Mouse (Mus musculus): ENCODE measurements around the gene Lpar2. TPM values are rescaled to one million over a fixed set of nuclear protein-coding genes. Genes with fewer than 3 reads are reported as not detected.

The Lpar2 gene
- polyA plus RNA-seq, 1 experiment from 2014 or later: 1.3 TPM

DNA sequence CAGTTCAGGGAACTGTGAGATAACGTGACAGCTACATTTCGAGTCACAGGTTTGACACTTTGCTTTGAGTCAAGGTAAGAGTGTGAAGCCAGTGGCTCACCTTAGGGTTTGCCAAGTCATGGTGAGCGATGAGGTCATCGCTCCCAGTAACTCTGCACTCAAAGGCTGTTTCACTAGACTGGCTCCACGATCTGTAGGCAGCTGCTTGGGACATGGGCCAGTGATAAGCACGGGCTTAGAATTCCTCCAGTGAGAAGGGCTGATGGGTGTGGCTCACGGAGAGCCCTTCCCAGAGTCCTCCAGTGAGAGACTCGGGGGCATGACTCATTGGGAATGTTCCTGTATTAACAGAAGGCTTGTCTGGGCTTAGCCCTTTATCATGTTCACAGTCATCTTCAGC is 26.7 kb downstream of the Lpar2 start:
- ATAC-seq (no peak), DNase-seq (ENCODE audit: low spot score) (no peak)
- Histone ChIP-seq H3K36me3 (ENCODE audit: control insufficient read depth, insufficient read depth, low read length) (0 out of 2 replicates have a peak, but pooled peaks cover 4% of the 10 kb centered on the region), H3K9ac (ENCODE audit: low read length) (no peak overlapping the region), H3K27me3 (replicated peaks; ENCODE audit: control insufficient read depth, insufficient read depth, low read length) (no peaks in the 10 kb centered on the region), H3K4me3 (ENCODE audit: low read depth, low read length) (no peak overlapping the region), H3K9me3 (replicated peaks; ENCODE audit: control insufficient read depth, low read length) (no peaks in the 10 kb centered on the region), H3K4me2 (ENCODE audit: low read length) (no peak overlapping the region), H3K4me1 (ENCODE audit: control insufficient read depth, insufficient read depth, low read length) (no peaks in the 10 kb centered on the region), H3K27ac (ENCODE audit: low read depth, low read length) (no peak overlapping the region)
- 91% methylated on average over 8 of the region's 8 CpGs for WGBS

DNA sequence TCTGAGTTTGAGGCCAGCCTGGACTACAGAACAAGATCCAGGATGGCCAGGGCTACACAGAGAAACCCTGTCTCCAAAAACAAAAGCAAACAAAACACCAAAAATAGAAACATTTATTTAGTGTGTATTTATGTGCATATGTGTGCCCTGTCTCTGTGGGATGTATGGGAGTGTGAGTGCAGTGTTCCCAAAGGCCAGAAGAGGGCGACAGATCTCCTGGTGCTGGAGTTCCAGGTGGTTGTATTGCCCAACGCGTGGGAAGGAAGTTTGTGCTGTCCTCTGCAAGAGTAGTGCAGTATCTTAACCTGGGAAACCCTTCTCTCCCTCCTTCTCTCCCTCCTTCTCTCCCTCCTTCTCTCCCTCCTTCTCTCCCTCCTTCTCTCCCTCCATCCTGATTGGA is 27.7 kb downstream of the Lpar2 start:
- WGBS: 57% methylated on average over 3 of the region's 3 CpGs
- DNase-seq (ENCODE audit: low spot score): no peak
- no peaks in the 10 kb centered on the region for H3K27me3 ChIP-seq (replicated peaks; ENCODE audit: control insufficient read depth, insufficient read depth, low read length)
- H3K9me3 ChIP-seq (replicated peaks; ENCODE audit: control insufficient read depth, low read length): no peaks in the 10 kb centered on the region
- no peak overlapping the region for H3K9ac ChIP-seq (ENCODE audit: low read length)
- no peak overlapping the region for H3K27ac ChIP-seq (ENCODE audit: low read depth, low read length)
- 0 out of 2 replicates have a peak, but pooled peaks cover 4% of the 10 kb centered on the region for H3K36me3 ChIP-seq (ENCODE audit: control insufficient read depth, insufficient read depth, low read length)
- no peak overlapping the region for H3K4me3 ChIP-seq (ENCODE audit: low read depth, low read length)
- no peak for ATAC-seq
- H3K4me2 ChIP-seq (ENCODE audit: low read length): no peak overlapping the region
- no peaks in the 10 kb centered on the region for H3K4me1 ChIP-seq (ENCODE audit: control insufficient read depth, insufficient read depth, low read length)

DNA sequence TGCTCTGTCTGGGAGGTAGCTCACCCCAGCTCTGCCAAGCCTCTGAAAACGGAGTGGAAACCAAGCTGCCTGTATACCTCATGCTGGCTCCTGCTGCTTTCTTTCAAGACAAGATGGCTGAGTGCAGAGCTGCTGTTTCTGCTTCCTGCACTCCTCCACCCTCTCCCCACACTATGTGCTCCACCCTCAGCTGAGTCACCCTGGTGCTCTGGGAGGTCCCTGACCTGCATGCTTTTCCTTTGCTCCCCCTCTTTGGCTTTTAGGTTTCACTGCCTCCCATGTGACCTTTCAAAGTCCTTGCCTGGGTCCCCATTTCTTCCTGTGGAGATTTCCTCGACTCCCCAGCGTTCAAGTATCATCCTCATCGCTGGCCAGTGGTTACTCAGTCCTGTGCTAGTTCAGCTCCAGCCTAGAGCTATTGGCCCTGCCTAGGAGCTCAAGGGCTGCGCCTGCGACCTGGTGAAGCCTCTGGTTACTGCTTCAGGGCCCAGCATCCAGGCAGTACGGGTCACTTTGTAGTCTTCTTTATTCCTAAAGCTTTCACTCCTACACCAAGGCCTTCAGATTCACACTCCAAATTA is 28.8 kb downstream of the Lpar2 start:
- Histone ChIP-seq H3K27me3 (replicated peaks; ENCODE audit: control insufficient read depth, insufficient read depth, low read length) (no peaks in the 10 kb centered on the region), H3K9me3 (replicated peaks; ENCODE audit: control insufficient read depth, low read length) (no peaks in the 10 kb centered on the region), H3K4me2 (ENCODE audit: low read length) (no peak overlapping the region), H3K36me3 (ENCODE audit: control insufficient read depth, insufficient read depth, low read length) (0 out of 2 replicates have a peak, but pooled peaks cover 4% of the 10 kb centered on the region), H3K27ac (ENCODE audit: low read depth, low read length) (no peak overlapping the region), H3K4me3 (ENCODE audit: low read depth, low read length) (no peak overlapping the region), H3K4me1 (ENCODE audit: control insufficient read depth, insufficient read depth, low read length) (no peaks in the 10 kb centered on the region), H3K9ac (ENCODE audit: low read length) (no peak overlapping the region)
- no peak for DNase-seq (ENCODE audit: low spot score)
- ATAC-seq: no peak
- 86% methylated on average over 7 of the region's 7 CpGs for WGBS

DNA sequence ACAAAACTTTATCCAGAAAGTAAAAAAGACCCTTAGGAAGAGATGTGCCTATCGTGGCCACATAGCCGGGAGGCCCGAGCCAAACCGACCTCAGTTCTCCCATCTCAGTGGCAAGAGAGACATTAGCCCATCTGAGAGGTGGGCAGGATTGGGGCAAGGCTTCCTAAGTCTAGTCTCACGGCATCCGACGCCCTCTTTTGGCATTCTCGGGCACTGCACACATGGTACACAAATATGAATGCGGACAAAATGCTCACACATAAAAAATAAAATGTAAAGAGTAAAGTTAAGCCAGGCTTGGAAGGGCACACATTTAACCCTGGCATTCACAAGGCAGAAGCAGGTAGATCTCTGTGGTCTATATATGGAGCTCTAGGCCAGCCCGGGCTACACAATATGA is 31.6 kb downstream of the Lpar2 start:
- no peaks in the 10 kb centered on the region for H3K4me1 ChIP-seq (ENCODE audit: control insufficient read depth, insufficient read depth, low read length)
- ATAC-seq: no peak
- no peaks in the 10 kb centered on the region for H3K9me3 ChIP-seq (replicated peaks; ENCODE audit: control insufficient read depth, low read length)
- DNase-seq (ENCODE audit: low spot score): no peak
- H3K4me2 ChIP-seq (ENCODE audit: low read length): no peak overlapping the region
- 0 out of 2 replicates have a peak, but pooled peaks cover 4% of the 10 kb centered on the region for H3K36me3 ChIP-seq (ENCODE audit: control insufficient read depth, insufficient read depth, low read length)
- 95% methylated on average over 10 of the region's 10 CpGs for WGBS
- no peak overlapping the region for H3K27ac ChIP-seq (ENCODE audit: low read depth, low read length)
- H3K4me3 ChIP-seq (ENCODE audit: low read depth, low read length): no peak overlapping the region
- H3K9ac ChIP-seq (ENCODE audit: low read length): no peak overlapping the region
- H3K27me3 ChIP-seq (replicated peaks; ENCODE audit: control insufficient read depth, insufficient read depth, low read length): no peaks in the 10 kb centered on the region

- Histone ChIP-seq H3K4me1 (ENCODE audit: control insufficient read depth, insufficient read depth, low read length) (no peaks in the 10 kb centered on the region), H3K4me3 (ENCODE audit: low read depth, low read length) (no peak overlapping the region), H3K27me3 (replicated peaks; ENCODE audit: control insufficient read depth, insufficient read depth, low read length) (no peaks in the 10 kb centered on the region), H3K36me3 (ENCODE audit: control insufficient read depth, insufficient read depth, low read length) (peaks cover 25% of the 10 kb centered on the region), H3K27ac (ENCODE audit: low read depth, low read length) (no peak overlapping the region), H3K9ac (ENCODE audit: low read length) (no peak overlapping the region), H3K9me3 (replicated peaks; ENCODE audit: control insufficient read depth, low read length) (no peaks in the 10 kb centered on the region), H3K4me2 (ENCODE audit: low read length) (no peak overlapping the region)
- 58% methylated on average over 4 of the region's 4 CpGs for WGBS
- DNase-seq (ENCODE audit: low spot score) (no peak), ATAC-seq (no peak)
These were observed 38.6 kb downstream of the Lpar2 start for GRCm38 (mm10) chr8:69860807-69861206.

DNA sequence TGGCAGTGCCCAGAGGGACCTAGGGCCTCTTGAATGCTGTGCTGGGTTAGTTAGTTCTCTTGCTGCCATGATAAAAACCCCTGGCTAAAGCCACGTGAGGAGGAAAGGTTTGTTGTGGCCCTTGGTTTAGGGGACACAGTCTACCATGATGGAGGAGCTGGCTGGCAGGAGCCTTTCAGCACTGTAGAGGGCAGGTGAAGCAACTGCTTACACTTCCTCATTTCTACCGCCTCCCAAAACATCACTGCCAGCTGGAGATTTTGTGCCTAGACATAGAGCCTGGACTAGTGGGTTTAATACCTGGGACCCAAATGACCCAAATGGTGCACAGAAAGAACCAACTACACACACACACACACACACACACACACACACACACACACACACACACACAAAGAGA is 39.0 kb downstream of the Lpar2 start:
- no peak overlapping the region for H3K27ac ChIP-seq (ENCODE audit: low read depth, low read length)
- DNase-seq (ENCODE audit: low spot score) (no peak), ATAC-seq (no peak)
- no peak overlapping the region for H3K4me2 ChIP-seq (ENCODE audit: low read length)
- H3K4me1 ChIP-seq (ENCODE audit: control insufficient read depth, insufficient read depth, low read length): no peaks in the 10 kb centered on the region
- no peak overlapping the region for H3K4me3 ChIP-seq (ENCODE audit: low read depth, low read length)
- H3K27me3 ChIP-seq (replicated peaks; ENCODE audit: control insufficient read depth, insufficient read depth, low read length): no peaks in the 10 kb centered on the region
- no peaks in the 10 kb centered on the region for H3K9me3 ChIP-seq (replicated peaks; ENCODE audit: control insufficient read depth, low read length)
- 75% methylated on average over 2 of the region's 2 CpGs for WGBS
- peaks cover 25% of the 10 kb centered on the region for H3K36me3 ChIP-seq (ENCODE audit: control insufficient read depth, insufficient read depth, low read length)
- no peak overlapping the region for H3K9ac ChIP-seq (ENCODE audit: low read length)

DNA sequence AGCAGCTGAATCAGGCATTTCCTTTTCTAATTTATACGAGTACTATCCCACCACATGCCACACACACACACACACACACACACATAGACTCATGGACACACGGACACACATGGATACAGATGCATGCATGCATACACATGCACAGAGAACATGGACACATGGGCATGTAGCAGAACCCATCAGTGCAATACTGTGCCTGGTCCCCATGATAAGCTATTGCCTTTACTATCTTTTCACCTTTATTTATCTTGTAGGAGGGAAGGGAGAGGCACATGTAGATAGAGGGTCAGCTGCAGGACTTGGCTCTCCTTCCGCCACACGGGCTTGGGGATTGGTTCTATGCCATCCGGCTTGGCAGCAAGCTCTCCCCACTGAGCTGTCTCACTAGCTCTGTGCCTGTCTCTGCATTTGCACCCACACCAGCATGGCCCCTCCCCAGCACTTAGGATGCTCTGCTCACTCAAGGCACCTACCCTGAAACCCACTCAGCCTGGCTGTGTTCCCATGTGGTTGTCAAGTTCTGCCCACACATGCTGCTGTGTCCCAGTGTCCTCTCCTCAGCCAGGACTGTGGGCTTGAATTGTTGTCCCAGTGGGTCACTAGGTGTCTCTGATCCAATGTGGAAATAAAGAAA is 41.3 kb downstream of the Lpar2 start:
- H3K4me1 ChIP-seq (ENCODE audit: control insufficient read depth, insufficient read depth, low read length): no peaks in the 10 kb centered on the region
- H3K9ac ChIP-seq (ENCODE audit: low read length): no peak overlapping the region
- no peak overlapping the region for H3K27ac ChIP-seq (ENCODE audit: low read depth, low read length)
- H3K36me3 ChIP-seq (ENCODE audit: control insufficient read depth, insufficient read depth, low read length): peaks cover 25% of the 10 kb centered on the region
- DNase-seq (ENCODE audit: low spot score): no peak
- no peaks in the 10 kb centered on the region for H3K27me3 ChIP-seq (replicated peaks; ENCODE audit: control insufficient read depth, insufficient read depth, low read length)
- H3K4me3 ChIP-seq (ENCODE audit: low read depth, low read length): no peak overlapping the region
- H3K4me2 ChIP-seq (ENCODE audit: low read length): no peak overlapping the region
- no peak for ATAC-seq
- no peaks in the 10 kb centered on the region for H3K9me3 ChIP-seq (replicated peaks; ENCODE audit: control insufficient read depth, low read length)
- WGBS: 87% methylated on average over 5 of the region's 5 CpGs

GRCm38 (mm10) chr8:69864180-69864579 is 42.0 kb downstream of the Lpar2 start:
- Histone ChIP-seq H3K36me3 (ENCODE audit: control insufficient read depth, insufficient read depth, low read length) (peaks cover 23% of the 10 kb centered on the region), H3K27me3 (replicated peaks; ENCODE audit: control insufficient read depth, insufficient read depth, low read length) (no peaks in the 10 kb centered on the region), H3K4me3 (ENCODE audit: low read depth, low read length) (no peak overlapping the region), H3K27ac (ENCODE audit: low read depth, low read length) (no peak overlapping the region), H3K9me3 (replicated peaks; ENCODE audit: control insufficient read depth, low read length) (no peaks in the 10 kb centered on the region), H3K9ac (ENCODE audit: low read length) (no peak overlapping the region), H3K4me2 (ENCODE audit: low read length) (no peak overlapping the region), H3K4me1 (ENCODE audit: control insufficient read depth, insufficient read depth, low read length) (no peaks in the 10 kb centered on the region)
- no peak for ATAC-seq
- DNase-seq (ENCODE audit: low spot score): no peak
- WGBS: 85% methylated on average over 5 of the region's 5 CpGs

GRCm38 (mm10) chr8:69867696-69868326 is 45.6 kb downstream of the Lpar2 start:
- no peak for DNase-seq (ENCODE audit: low spot score)
- Histone ChIP-seq H3K4me1 (ENCODE audit: control insufficient read depth, insufficient read depth, low read length) (no peaks in the 10 kb centered on the region), H3K4me2 (ENCODE audit: low read length) (no peak overlapping the region), H3K4me3 (ENCODE audit: low read depth, low read length) (no peak overlapping the region), H3K27me3 (replicated peaks; ENCODE audit: control insufficient read depth, insufficient read depth, low read length) (no peaks in the 10 kb centered on the region), H3K36me3 (ENCODE audit: control insufficient read depth, insufficient read depth, low read length) (peaks cover 25% of the 10 kb centered on the region), H3K27ac (ENCODE audit: low read depth, low read length) (no peak overlapping the region), H3K9ac (ENCODE audit: low read length) (no peak overlapping the region), H3K9me3 (replicated peaks; ENCODE audit: control insufficient read depth, low read length) (no peaks in the 10 kb centered on the region)
- no peak for ATAC-seq
- WGBS: 83% methylated on average over 5 of the region's 5 CpGs

Data from forebrain, embryonic 14.5 days (tissue).